Mouse (Mus musculus): Measurements from ENCODE around the gene Tomm40l.

GRCm38 (mm10) chr1:171212854-171213253, 9.5 kb downstream of the Tomm40l start:
- TF ChIP-seq CTCF (IDR thresholded peaks at IDR 0.05; ENCODE audit: control insufficient read depth, insufficient read depth, insufficient replicate concordance, low read depth, low read length), result no peak
- no peak for TF ChIP-seq POLR2A (IDR thresholded peaks at IDR 0.05; ENCODE audit: control insufficient read depth, low read depth, low read length)
